Comparison of ENCODE assay signal across 18 mouse cellular contexts in the genomic region with DNA sequence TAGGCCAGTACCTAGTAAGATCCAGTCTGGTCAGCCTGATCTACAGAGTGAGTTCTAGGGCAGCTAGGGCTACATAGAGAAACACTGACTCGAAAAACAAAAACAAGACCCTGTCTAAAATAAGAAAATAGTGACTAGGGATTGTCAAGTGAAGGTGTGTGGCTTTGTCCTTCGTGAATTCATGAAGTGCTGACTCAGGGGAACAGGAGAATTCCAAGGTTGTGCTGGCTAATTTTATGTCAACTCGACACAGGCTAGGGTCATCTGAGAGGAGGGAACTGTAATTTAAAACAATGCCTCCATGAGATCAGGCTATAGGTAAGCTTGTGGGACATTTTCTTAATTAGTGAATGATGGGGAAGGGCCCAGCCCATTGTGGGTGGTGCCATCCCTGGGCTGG. TPM values are rescaled to one million over a fixed set of nuclear protein-coding genes. Genes with fewer than 3 reads are reported as not detected.
DNase-seq lines count a peak whose midpoint lies in the region; ATAC-seq and TF ChIP-seq lines count a peak whose summit lies in the region.
"Had no signal": no experiment of that assay in that cellular context is flagged by ENCODE, and none has a peak within 500 bp of the region (broad histone marks: within the 10 kb centered on the region; RNA-seq: fewer than 3 reads in every experiment).

No protein-coding gene starts in this region.

- H3K79me2 ChIP-seq in CH12.LX (replicated peaks; ENCODE audit: control insufficient read depth, extremely low read depth, insufficient read depth, poor library complexity, severe bottlenecking), result peaks cover under 1% of the 10 kb centered on the region

- WGBS in hindbrain, embryonic 13.5 days, result 79% methylated on average over 3 of the region's 3 CpGs
- WGBS in hindbrain, embryonic 16.5 days, result 74% methylated on average over 3 of the region's 3 CpGs
- WGBS in embryonic facial prominence, embryonic 10.5 days, result 78% methylated on average over 3 of the region's 3 CpGs
- 79% methylated on average over 3 of the region's 3 CpGs for WGBS in intestine, postnatal 0 days

- TF ChIP-seq EP300 in CH12.LX (IDR thresholded peaks at IDR 0.05; ENCODE audit: low read length) (no peak), ES-Bruce4 (IDR thresholded peaks at IDR 0.05; ENCODE audit: insufficient read depth, low read depth, low read length) (no peak)

- in situ Hi-C loops in CH12.LX (cut with MboI; ENCODE audit: low pct_ligation_motif_present, low pct_unique_long_range_greater_than_20kb, low sequenced_read_pairs), result no loop called here

- no peak overlapping the region for H3K4me3 ChIP-seq in hindbrain, embryonic 13.5 days
- no peak overlapping the region for H3K4me3 ChIP-seq in hindbrain, embryonic 16.5 days (ENCODE audit: low read length)
- no peak overlapping the region for H3K4me3 ChIP-seq in CH12.LX (replicated peaks in 1 of 3; ENCODE audit: low read depth in 2 of 3, low read length in 2 of 3, poor library complexity in 1 of 3)
- H3K4me3 ChIP-seq in ES-Bruce4 (ENCODE audit: low read depth, low read length), result no peak overlapping the region
- no peak overlapping the region for H3K4me3 ChIP-seq in embryonic facial prominence, embryonic 10.5 days
- no peak overlapping the region for H3K4me3 ChIP-seq in intestine, postnatal 0 days (ENCODE audit: low read depth, low read length)
- H3K4me3 ChIP-seq: embryonic facial prominence, embryonic 12.5 days; forebrain, embryonic 13.5 days had no signal

- TF ChIP-seq CTCF in CH12.LX (conservative IDR thresholded peaks at IDR 0.05 in 1 of 2, IDR thresholded peaks at IDR 0.05 in 1 of 2; ENCODE audit: low read depth in 2 of 2, low read length in 2 of 2) (no peak), ES-Bruce4 (IDR thresholded peaks at IDR 0.05; ENCODE audit: low read depth, low read length) (no peak)
- no peak for TF ChIP-seq CTCF in intestine, postnatal 0 days (IDR thresholded peaks at IDR 0.05; ENCODE audit: low read depth)

- TF ChIP-seq POLR2A in CH12.LX (IDR thresholded peaks at IDR 0.05; ENCODE audit: low read depth, low read length), result no peak
- no peak for TF ChIP-seq POLR2A in ES-Bruce4 (IDR thresholded peaks at IDR 0.05; ENCODE audit: insufficient read depth, low read length)

- H3K27me3 ChIP-seq in hindbrain, embryonic 13.5 days, result peaks cover 3% of the 10 kb centered on the region; the same call in 1 of the 2 replicates
- no peaks in the 10 kb centered on the region for H3K27me3 ChIP-seq in hindbrain, embryonic 16.5 days (replicated peaks; ENCODE audit: control insufficient read depth, insufficient read depth, low read length)
- H3K27me3 ChIP-seq in CH12.LX (replicated peaks) (no peaks in the 10 kb centered on the region), ES-Bruce4 (ENCODE audit: control insufficient read depth, insufficient read depth, low read length, poor library complexity, severe bottlenecking) (no peaks in the 10 kb centered on the region)
- H3K27me3 ChIP-seq in embryonic facial prominence, embryonic 10.5 days (replicated peaks; ENCODE audit: low read depth, poor library complexity, severe bottlenecking), result peaks cover 12% of the 10 kb centered on the region
- H3K27me3 ChIP-seq in intestine, postnatal 0 days (replicated peaks; ENCODE audit: control insufficient read depth, insufficient read depth, low read length), result no peaks in the 10 kb centered on the region
- H3K27me3 ChIP-seq: embryonic facial prominence, embryonic 12.5 days; forebrain, embryonic 13.5 days; forebrain, embryonic 15.5 days; Patski had no signal

- ATAC-seq in hindbrain, embryonic 13.5 days (ENCODE audit: low FRiP score), result no peak
- ATAC-seq in hindbrain, embryonic 16.5 days, result no peak
- no peak for ATAC-seq in intestine, postnatal 0 days
- ATAC-seq: activated CD4-positive, CD25-positive, alpha-beta regulatory T cell, adult 4 months; forebrain, embryonic 15.5 days; Patski had no signal

- H3K4me2 ChIP-seq in hindbrain, embryonic 13.5 days, result no peak overlapping the region
- H3K4me2 ChIP-seq in hindbrain, embryonic 16.5 days (ENCODE audit: low read length), result no peak overlapping the region
- H3K4me2 ChIP-seq in CH12.LX (ENCODE audit: insufficient read depth, low read depth, poor library complexity, severe bottlenecking), result no peak overlapping the region
- H3K4me2 ChIP-seq in intestine, postnatal 0 days (replicated peaks; ENCODE audit: low read depth), result no peak overlapping the region

- no peaks in the 10 kb centered on the region for H3K4me1 ChIP-seq in hindbrain, embryonic 13.5 days (replicated peaks)
- no peaks in the 10 kb centered on the region for H3K4me1 ChIP-seq in hindbrain, embryonic 16.5 days (ENCODE audit: control insufficient read depth, insufficient read depth, low read depth, low read length)
- H3K4me1 ChIP-seq in CH12.LX (ENCODE audit: control insufficient read depth in 1 of 2, insufficient read depth in 2 of 2) (peaks cover 0 to 15% of the 10 kb centered on the region in 2 experiments; a peak in 2 of 4 replicates), ES-Bruce4 (ENCODE audit: control insufficient read depth, insufficient read depth, low read length) (no peaks in the 10 kb centered on the region)
- peaks cover 7% of the 10 kb centered on the region; the same call in 1 of the 2 replicates for H3K4me1 ChIP-seq in embryonic facial prominence, embryonic 10.5 days
- H3K4me1 ChIP-seq in intestine, postnatal 0 days (replicated peaks; ENCODE audit: control insufficient read depth, insufficient read depth, low read length), result no peaks in the 10 kb centered on the region
- H3K4me1 ChIP-seq: embryonic facial prominence, embryonic 12.5 days; forebrain, embryonic 15.5 days had no signal

- H3K27ac ChIP-seq in hindbrain, embryonic 13.5 days, result no peak overlapping the region
- no peak overlapping the region for H3K27ac ChIP-seq in hindbrain, embryonic 16.5 days (ENCODE audit: low read depth, low read length)
- H3K27ac ChIP-seq in CH12.LX (ENCODE audit: insufficient read depth, low read depth) (no peak overlapping the region), ES-Bruce4 (ENCODE audit: insufficient read depth, low read length) (no peak overlapping the region)
- peak overlapping the region; percentile 59; the same call in 1 of the 2 replicates for H3K27ac ChIP-seq in embryonic facial prominence, embryonic 10.5 days (replicated peaks)
- H3K27ac ChIP-seq in intestine, postnatal 0 days (ENCODE audit: low read depth, low read length), result no peak overlapping the region
- H3K27ac ChIP-seq: embryonic facial prominence, embryonic 12.5 days; forebrain, embryonic 13.5 days; forebrain, embryonic 15.5 days had no signal

- peak overlapping the region; percentile 19; the same call in 1 of the 2 replicates for H3K9ac ChIP-seq in hindbrain, embryonic 13.5 days
- no peak overlapping the region for H3K9ac ChIP-seq in hindbrain, embryonic 16.5 days (ENCODE audit: low read depth, low read length)
- no peak overlapping the region for H3K9ac ChIP-seq in CH12.LX (ENCODE audit: insufficient read depth, low read depth)
- H3K9ac ChIP-seq in ES-Bruce4 (ENCODE audit: low read depth, poor library complexity, severe bottlenecking), result peak overlapping the region; percentile 7; the same call in 1 of the 2 replicates
- no peak overlapping the region for H3K9ac ChIP-seq in intestine, postnatal 0 days (ENCODE audit: low read depth, low read length)
- H3K9ac ChIP-seq: embryonic facial prominence, embryonic 12.5 days; forebrain, embryonic 13.5 days; forebrain, embryonic 15.5 days had no signal

- H3K36me3 ChIP-seq in hindbrain, embryonic 13.5 days, result no peaks in the 10 kb centered on the region
- H3K36me3 ChIP-seq in hindbrain, embryonic 16.5 days (ENCODE audit: control insufficient read depth, insufficient read depth, low read length), result no peaks in the 10 kb centered on the region
- H3K36me3 ChIP-seq in CH12.LX (replicated peaks in 1 of 2; ENCODE audit: control insufficient read depth in 1 of 2, insufficient read depth in 1 of 2, low read length in 1 of 2) (no peaks in the 10 kb centered on the region), ES-Bruce4 (ENCODE audit: control insufficient read depth, insufficient read depth, low read length, poor library complexity, severe bottlenecking) (no peaks in the 10 kb centered on the region)
- H3K36me3 ChIP-seq in embryonic facial prominence, embryonic 10.5 days (replicated peaks), result no peaks in the 10 kb centered on the region
- H3K36me3 ChIP-seq in intestine, postnatal 0 days (ENCODE audit: control insufficient read depth, insufficient read depth), result no peaks in the 10 kb centered on the region
- H3K36me3 ChIP-seq: embryonic facial prominence, embryonic 12.5 days; forebrain, embryonic 15.5 days; G1E had no signal

- TF ChIP-seq RAD21 in CH12.LX (IDR thresholded peaks at IDR 0.05; ENCODE audit: low read depth, low read length), result no peak

- no peak for DNase-seq in CH12.LX (ENCODE audit: extremely low read depth)
- DNase-seq in embryonic facial prominence, embryonic 10.5 days (ENCODE audit: low spot score), result no peak
- no peak for DNase-seq in adrenal gland, postnatal 14 days
- DNase-seq: adrenal gland, adult 8-10 months; adrenal gland, postnatal 36 days; cerebellum, adult 11-12 months; cerebellum, postnatal 10 days; forebrain, postnatal 0 days had no signal

- H3K9me3 ChIP-seq in hindbrain, embryonic 13.5 days, result no peaks in the 10 kb centered on the region
- H3K9me3 ChIP-seq in hindbrain, embryonic 16.5 days (ENCODE audit: control insufficient read depth, low read length), result no peaks in the 10 kb centered on the region
- H3K9me3 ChIP-seq in CH12.LX (replicated peaks; ENCODE audit: low read length) (no peaks in the 10 kb centered on the region), ES-Bruce4 (replicated peaks; ENCODE audit: control insufficient read depth, insufficient read depth, low read length, poor library complexity, severe bottlenecking) (no peaks in the 10 kb centered on the region)
- H3K9me3 ChIP-seq in embryonic facial prominence, embryonic 10.5 days, result no peaks in the 10 kb centered on the region
- no peaks in the 10 kb centered on the region for H3K9me3 ChIP-seq in intestine, postnatal 0 days (ENCODE audit: control insufficient read depth)
- H3K9me3 ChIP-seq: embryonic facial prominence, embryonic 12.5 days; forebrain, embryonic 13.5 days; forebrain, embryonic 15.5 days; G1E had no signal

- dilution Hi-C loops in CH12.LX (cut with MboI; ENCODE audit: extremely low pct_ligation_motif_present, extremely low pct_unique_long_range_greater_than_20kb, low sequenced_read_pairs), result no loop called here

RNA-seq across cellular contexts. Expression of a gene that starts 4.6 kb away (rescaled TPM):
- 195 and 196 TPM in 2 replicates for polyA plus RNA-seq in hindbrain, embryonic 13.5 days (2015; fragmentation: Nextera tagmentation; extraction: Ambion mirVana)
- 136 and 168 TPM in 2 replicates for polyA plus RNA-seq in hindbrain, embryonic 16.5 days (2015; fragmentation: Nextera tagmentation; extraction: Ambion mirVana)
- 20.2 and 24.8 TPM in 2 replicates for total RNA-seq in CH12.LX (2012; rRNA removed)
- 6.1 and 7.5 TPM in 2 replicates for total RNA-seq in CH12.LX (2014; rRNA removed)
- polyA plus RNA-seq in CH12.LX (2012; ENCODE audit: insufficient read length, low read depth), result 39.8 and 42.6 TPM in 2 replicates
- 26.3 and 28.6 TPM in 2 replicates for polyA plus RNA-seq in ES-Bruce4 (2011; ENCODE audit: insufficient read depth, insufficient read length, low read depth, missing spikeins)
- polyA plus RNA-seq in embryonic facial prominence, embryonic 10.5 days (2016; fragmentation: Nextera tagmentation; extraction: Ambion mirVana), result 77.3 and 85.9 TPM in 2 replicates
- 31.1 and 31.6 TPM in 2 replicates for polyA plus RNA-seq in intestine, postnatal 0 days (2015; fragmentation: Nextera tagmentation; extraction: Ambion mirVana)
- total RNA-seq in adrenal gland, postnatal 14 days (2021), result 107 and 108 TPM in 2 replicates

RNA-seq across cellular contexts. Expression of a gene that starts 39.5 kb away (rescaled TPM):
- polyA plus RNA-seq in hindbrain, embryonic 13.5 days (2015; fragmentation: Nextera tagmentation; extraction: Ambion mirVana), result 933 and 943 TPM in 2 replicates
- polyA plus RNA-seq in hindbrain, embryonic 16.5 days (2015; fragmentation: Nextera tagmentation; extraction: Ambion mirVana), result 946 and 1,028 TPM in 2 replicates
- total RNA-seq in CH12.LX (2012; rRNA removed), result 555 and 601 TPM in 2 replicates
- 560 and 610 TPM in 2 replicates for total RNA-seq in CH12.LX (2014; rRNA removed)
- polyA plus RNA-seq in CH12.LX (2012; ENCODE audit: insufficient read length, low read depth), result 366 and 413 TPM in 2 replicates
- 642 and 680 TPM in 2 replicates for polyA plus RNA-seq in ES-Bruce4 (2011; ENCODE audit: insufficient read depth, insufficient read length, low read depth, missing spikeins)
- polyA plus RNA-seq in embryonic facial prominence, embryonic 10.5 days (2016; fragmentation: Nextera tagmentation; extraction: Ambion mirVana), result 733 and 768 TPM in 2 replicates
- polyA plus RNA-seq in intestine, postnatal 0 days (2015; fragmentation: Nextera tagmentation; extraction: Ambion mirVana), result 2,493 and 2,543 TPM in 2 replicates
- total RNA-seq in adrenal gland, postnatal 14 days (2021), result 800 and 862 TPM in 2 replicates

RNA-seq across cellular contexts. Expression of a gene that starts 43.0 kb away (rescaled TPM):
- 81.9 and 83.8 TPM in 2 replicates for polyA plus RNA-seq in hindbrain, embryonic 13.5 days (2015; fragmentation: Nextera tagmentation; extraction: Ambion mirVana)
- 96.7 and 98.3 TPM in 2 replicates for polyA plus RNA-seq in hindbrain, embryonic 16.5 days (2015; fragmentation: Nextera tagmentation; extraction: Ambion mirVana)
- 19.9 and 20.1 TPM in 2 replicates for total RNA-seq in CH12.LX (2012; rRNA removed)
- total RNA-seq in CH12.LX (2014; rRNA removed), result 15.3 and 15.9 TPM in 2 replicates
- polyA plus RNA-seq in CH12.LX (2012; ENCODE audit: insufficient read length, low read depth), result 17.4 TPM in 2 replicates
- polyA plus RNA-seq in ES-Bruce4 (2011; ENCODE audit: insufficient read depth, insufficient read length, low read depth, missing spikeins), result 33.3 and 37.4 TPM in 2 replicates
- polyA plus RNA-seq in embryonic facial prominence, embryonic 10.5 days (2016; fragmentation: Nextera tagmentation; extraction: Ambion mirVana), result 42.1 and 44.6 TPM in 2 replicates
- polyA plus RNA-seq in intestine, postnatal 0 days (2015; fragmentation: Nextera tagmentation; extraction: Ambion mirVana), result 29.1 and 33.1 TPM in 2 replicates
- total RNA-seq in adrenal gland, postnatal 14 days (2021), result 38.4 and 40.2 TPM in 2 replicates

RNA-seq across cellular contexts. Expression of a gene that starts 43.2 kb away (rescaled TPM):
- polyA plus RNA-seq in hindbrain, embryonic 13.5 days (2015; fragmentation: Nextera tagmentation; extraction: Ambion mirVana), result 126 and 139 TPM in 2 replicates
- polyA plus RNA-seq in hindbrain, embryonic 16.5 days (2015; fragmentation: Nextera tagmentation; extraction: Ambion mirVana), result 126 and 150 TPM in 2 replicates
- total RNA-seq in CH12.LX (2012; rRNA removed), result 43.7 and 45.8 TPM in 2 replicates
- 40.3 and 46.9 TPM in 2 replicates for total RNA-seq in CH12.LX (2014; rRNA removed)
- 123 and 147 TPM in 2 replicates for polyA plus RNA-seq in CH12.LX (2012; ENCODE audit: insufficient read length, low read depth)
- polyA plus RNA-seq in ES-Bruce4 (2011; ENCODE audit: insufficient read depth, insufficient read length, low read depth, missing spikeins), result 79.3 and 82.9 TPM in 2 replicates
- polyA plus RNA-seq in embryonic facial prominence, embryonic 10.5 days (2016; fragmentation: Nextera tagmentation; extraction: Ambion mirVana), result 119 and 129 TPM in 2 replicates
- polyA plus RNA-seq in intestine, postnatal 0 days (2015; fragmentation: Nextera tagmentation; extraction: Ambion mirVana), result 79.2 and 82.5 TPM in 2 replicates
- 59.8 and 65.2 TPM in 2 replicates for total RNA-seq in adrenal gland, postnatal 14 days (2021)

RNA-seq across cellular contexts. Expression of a gene that starts 44.0 kb away (rescaled TPM):
- polyA plus RNA-seq in hindbrain, embryonic 13.5 days (2015; fragmentation: Nextera tagmentation; extraction: Ambion mirVana), result 4.1 and 4.2 TPM in 2 replicates
- polyA plus RNA-seq in hindbrain, embryonic 16.5 days (2015; fragmentation: Nextera tagmentation; extraction: Ambion mirVana), result 6.7 and 7.1 TPM in 2 replicates
- 2.5 and 2.6 TPM in 2 replicates for total RNA-seq in CH12.LX (2012; rRNA removed)
- total RNA-seq in CH12.LX (2014; rRNA removed), result 0.39 and 1.1 TPM in 2 replicates
- polyA plus RNA-seq in CH12.LX (2012; ENCODE audit: insufficient read length, low read depth), result 3.2 and 3.9 TPM in 2 replicates
- polyA plus RNA-seq in ES-Bruce4 (2011; ENCODE audit: insufficient read depth, insufficient read length, low read depth, missing spikeins), result 9.0 and 12.8 TPM in 2 replicates
- 2.3 and 3.1 TPM in 2 replicates for polyA plus RNA-seq in embryonic facial prominence, embryonic 10.5 days (2016; fragmentation: Nextera tagmentation; extraction: Ambion mirVana)
- polyA plus RNA-seq in intestine, postnatal 0 days (2015; fragmentation: Nextera tagmentation; extraction: Ambion mirVana), result 1.3 and 1.8 TPM in 2 replicates
- 4.7 and 5.0 TPM in 2 replicates for total RNA-seq in adrenal gland, postnatal 14 days (2021)

Comparison
In these comparisons a context has a peak if more than half of its experiments do, and no peak if none do; other contexts are left out.
1. H3K9ac ChIP-seq: peak in hindbrain, embryonic 13.5 days (single experiment) and ES-Bruce4 (single experiment); none in hindbrain, embryonic 16.5 days (single experiment), CH12.LX (single experiment) and intestine, postnatal 0 days (single experiment).